Mouse (Mus musculus): ENCODE data around the gene Ephb4. TPM values are rescaled to one million over a fixed set of nuclear protein-coding genes. Genes with fewer than 3 reads are reported as not detected.
A peak's percentile ranks its signal among the peaks of the same experiment; 100 is the strongest.

Gene Ephb4
- 14.8 and 27.5 TPM in 2 replicates for polyA plus RNA-seq (2012; rRNA removed)

DNA sequence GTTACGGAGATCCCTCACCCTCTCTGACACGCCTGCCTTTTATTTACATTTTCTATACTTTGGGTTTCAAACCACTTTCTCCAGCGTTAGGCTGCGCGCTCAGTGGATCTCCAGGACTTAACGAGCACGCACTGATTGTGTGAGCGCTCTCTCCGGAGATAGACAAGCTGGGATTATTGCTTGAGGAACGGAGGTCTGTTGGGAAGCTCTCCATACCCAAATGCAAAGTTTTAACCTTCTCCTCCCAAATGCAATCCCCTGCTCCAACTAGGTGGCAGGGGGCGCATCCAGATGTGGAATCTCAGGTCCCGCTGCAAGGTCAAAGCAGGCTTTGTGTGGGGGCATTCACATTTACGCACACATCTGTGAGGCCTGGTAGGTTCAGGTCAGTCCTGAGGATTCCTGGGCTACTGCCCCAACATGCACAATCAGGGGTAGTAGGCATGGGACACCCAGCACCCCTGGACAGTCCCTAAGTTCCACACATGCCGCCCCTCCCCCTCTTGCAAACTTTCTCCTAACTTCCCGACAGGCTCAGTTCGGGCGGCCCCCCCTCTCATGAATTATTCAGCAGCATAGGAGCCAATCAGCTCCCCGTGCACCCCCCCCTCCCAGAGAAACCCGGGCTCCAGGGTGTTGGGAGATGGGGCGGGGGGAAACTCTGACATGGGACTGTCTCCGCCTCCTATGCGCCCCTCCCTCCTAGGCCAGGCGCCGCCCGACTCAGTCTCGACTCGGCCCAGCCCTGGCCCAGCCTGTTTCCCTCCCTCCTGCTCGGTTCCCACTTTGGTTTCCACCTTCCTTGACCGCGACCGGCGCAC is at the start of gene Ephb4:
Ephb4 (plus strand) TSS at position 726 of the 821 bp plus-strand sequence.
- WGBS: under 1% methylated on average over 32 of the region's 32 CpGs
- Histone ChIP-seq H3K27ac (ENCODE audit: insufficient read depth, low read depth, low read length) (peak within 1 kb of the TSS; percentile 85), H3K4me1 (ENCODE audit: control insufficient read depth, insufficient read depth, insufficient read length, low read length) (peaks cover 19% of the 10 kb centered on the region), H3K4me3 (ENCODE audit: low read depth, low read length) (peak within 1 kb of the TSS; percentile 72), H3K36me3 (ENCODE audit: control insufficient read depth, insufficient read depth, low read length) (peaks cover 5% of the 10 kb centered on the region; the same call in 1 of the 2 replicates), H3K27me3 (ENCODE audit: control insufficient read depth, insufficient read depth, low read length) (no peaks in the 10 kb centered on the region)
- peak; percentile 84 for TF ChIP-seq POLR2A (IDR thresholded peaks at IDR 0.05; ENCODE audit: low read depth, low read length)
- no peak for TF ChIP-seq CTCF (IDR thresholded peaks at IDR 0.05; ENCODE audit: extremely low read depth, insufficient read length, insufficient replicate concordance, low read depth, low read length)

DNA sequence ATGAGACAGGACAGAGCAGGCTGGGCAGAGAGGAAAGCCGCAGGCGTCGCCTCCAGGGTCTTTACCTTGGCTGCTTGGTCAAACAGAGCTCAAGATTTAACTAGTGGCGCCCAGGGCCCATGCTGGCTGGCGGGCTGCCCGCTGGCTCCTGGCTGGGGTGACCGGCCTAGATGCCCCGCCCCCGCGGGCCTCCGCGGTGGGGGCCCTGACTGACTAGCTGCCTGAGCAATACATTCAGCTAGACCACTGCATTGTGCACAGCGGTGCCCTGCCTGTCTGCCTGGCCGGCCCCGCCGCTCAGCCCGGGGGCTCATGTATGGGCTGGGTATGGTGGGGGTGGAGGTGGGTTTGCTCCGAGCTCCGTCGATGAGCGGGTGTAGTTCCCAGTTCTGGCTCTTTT is 48.7 kb upstream of the Ephb4 start:
- peaks cover 6% of the 10 kb centered on the region; the same call in 1 of the 2 replicates for H3K4me1 ChIP-seq (ENCODE audit: control insufficient read depth, insufficient read depth, insufficient read length, low read length)
- H3K36me3 ChIP-seq (ENCODE audit: control insufficient read depth, insufficient read depth, low read length): peaks cover 76% of the 10 kb centered on the region
- 78% methylated on average over 21 of the region's 21 CpGs for WGBS
- TF ChIP-seq POLR2A (IDR thresholded peaks at IDR 0.05; ENCODE audit: low read depth, low read length): no peak
- no peak for TF ChIP-seq CTCF (IDR thresholded peaks at IDR 0.05; ENCODE audit: extremely low read depth, insufficient read length, insufficient replicate concordance, low read depth, low read length)
- no peaks in the 10 kb centered on the region for H3K27me3 ChIP-seq (ENCODE audit: control insufficient read depth, insufficient read depth, low read length)
- H3K27ac ChIP-seq (ENCODE audit: insufficient read depth, low read depth, low read length): no peak overlapping the region
- H3K4me3 ChIP-seq (ENCODE audit: low read depth, low read length): no peak overlapping the region

DNA sequence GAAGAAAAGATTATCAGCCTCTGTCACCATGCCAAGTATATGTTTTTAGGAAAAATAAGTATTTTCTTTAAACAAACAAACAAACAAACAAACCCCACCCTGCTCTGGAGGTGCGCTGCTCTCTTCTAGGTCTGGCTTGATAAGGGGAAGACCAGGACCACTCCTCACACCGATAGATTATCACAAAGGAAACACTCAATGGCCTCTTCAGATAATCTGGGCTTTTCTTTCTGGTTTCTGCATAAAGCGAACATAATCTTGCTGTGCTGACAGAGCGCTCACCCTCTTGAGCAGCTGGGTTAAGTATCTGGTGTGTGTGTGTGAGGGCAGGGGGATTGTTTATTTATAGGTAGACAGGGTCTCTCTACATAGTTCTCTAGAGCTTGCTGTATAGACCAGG is 46.3 kb upstream of the Ephb4 start:
- 81% methylated on average over 4 of the region's 4 CpGs for WGBS
- H3K27ac ChIP-seq (ENCODE audit: insufficient read depth, low read depth, low read length): no peak overlapping the region
- peaks cover 7% of the 10 kb centered on the region; the same call in 1 of the 2 replicates for H3K4me1 ChIP-seq (ENCODE audit: control insufficient read depth, insufficient read depth, insufficient read length, low read length)
- no peak overlapping the region for H3K4me3 ChIP-seq (ENCODE audit: low read depth, low read length)
- H3K27me3 ChIP-seq (ENCODE audit: control insufficient read depth, insufficient read depth, low read length): no peaks in the 10 kb centered on the region
- TF ChIP-seq POLR2A (IDR thresholded peaks at IDR 0.05; ENCODE audit: low read depth, low read length): no peak
- no peak for TF ChIP-seq CTCF (IDR thresholded peaks at IDR 0.05; ENCODE audit: extremely low read depth, insufficient read length, insufficient replicate concordance, low read depth, low read length)
- peaks cover 52% of the 10 kb centered on the region for H3K36me3 ChIP-seq (ENCODE audit: control insufficient read depth, insufficient read depth, low read length)

DNA sequence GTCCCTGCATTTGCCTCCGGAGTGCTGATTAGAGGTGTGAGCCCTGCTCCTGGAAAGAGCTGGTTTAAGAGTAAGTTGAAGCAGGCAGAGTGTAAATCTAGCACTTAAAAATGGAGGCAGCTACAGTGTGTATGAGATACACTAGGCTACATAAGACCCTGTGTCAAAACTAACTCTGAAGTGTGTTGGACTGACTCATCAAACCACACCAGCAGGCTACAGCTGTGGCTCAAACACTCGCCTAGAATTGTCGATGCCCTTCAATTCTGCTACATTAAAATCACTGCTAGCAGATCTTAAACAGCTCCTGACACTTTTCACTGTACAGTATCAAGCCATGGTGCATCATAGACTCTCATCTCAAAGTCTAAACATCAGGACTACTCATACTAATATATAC is 45.7 kb upstream of the Ephb4 start:
- Histone ChIP-seq H3K27me3 (ENCODE audit: control insufficient read depth, insufficient read depth, low read length) (no peaks in the 10 kb centered on the region), H3K4me1 (ENCODE audit: control insufficient read depth, insufficient read depth, insufficient read length, low read length) (peaks cover 7% of the 10 kb centered on the region; the same call in 1 of the 2 replicates), H3K27ac (ENCODE audit: insufficient read depth, low read depth, low read length) (no peak overlapping the region), H3K4me3 (ENCODE audit: low read depth, low read length) (no peak overlapping the region), H3K36me3 (ENCODE audit: control insufficient read depth, insufficient read depth, low read length) (peaks cover 47% of the 10 kb centered on the region)
- 52% methylated on average over 3 of the region's 3 CpGs for WGBS
- TF ChIP-seq CTCF (IDR thresholded peaks at IDR 0.05; ENCODE audit: extremely low read depth, insufficient read length, insufficient replicate concordance, low read depth, low read length) (no peak), POLR2A (IDR thresholded peaks at IDR 0.05; ENCODE audit: low read depth, low read length) (no peak)

DNA sequence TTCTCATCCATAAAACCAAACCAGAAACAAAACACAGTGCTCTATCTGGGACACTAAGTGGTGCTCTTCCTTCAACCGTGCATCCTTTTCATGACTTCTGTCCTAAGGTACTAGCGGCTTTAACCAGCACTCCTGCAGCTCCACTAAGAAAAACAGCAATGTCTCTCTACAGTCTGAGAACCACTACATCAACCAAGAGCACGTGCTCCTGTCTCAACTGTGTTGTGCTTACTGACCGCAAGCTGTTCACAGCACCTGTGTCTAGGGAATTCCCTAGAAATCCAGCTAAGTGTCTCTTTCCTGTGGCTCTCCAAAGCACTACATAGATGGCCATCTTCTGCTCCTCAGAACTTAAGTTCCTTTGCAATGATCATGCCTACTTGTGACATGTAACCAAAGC is 45.1 kb upstream of the Ephb4 start:
- Histone ChIP-seq H3K36me3 (ENCODE audit: control insufficient read depth, insufficient read depth, low read length) (peaks cover 43% of the 10 kb centered on the region), H3K4me1 (ENCODE audit: control insufficient read depth, insufficient read depth, insufficient read length, low read length) (peaks cover 7% of the 10 kb centered on the region; the same call in 1 of the 2 replicates), H3K4me3 (ENCODE audit: low read depth, low read length) (no peak overlapping the region), H3K27ac (ENCODE audit: insufficient read depth, low read depth, low read length) (no peak overlapping the region), H3K27me3 (ENCODE audit: control insufficient read depth, insufficient read depth, low read length) (no peaks in the 10 kb centered on the region)
- 59% methylated on average over 4 of the region's 4 CpGs for WGBS
- TF ChIP-seq POLR2A (IDR thresholded peaks at IDR 0.05; ENCODE audit: low read depth, low read length): no peak
- no peak for TF ChIP-seq CTCF (IDR thresholded peaks at IDR 0.05; ENCODE audit: extremely low read depth, insufficient read length, insufficient replicate concordance, low read depth, low read length)

DNA sequence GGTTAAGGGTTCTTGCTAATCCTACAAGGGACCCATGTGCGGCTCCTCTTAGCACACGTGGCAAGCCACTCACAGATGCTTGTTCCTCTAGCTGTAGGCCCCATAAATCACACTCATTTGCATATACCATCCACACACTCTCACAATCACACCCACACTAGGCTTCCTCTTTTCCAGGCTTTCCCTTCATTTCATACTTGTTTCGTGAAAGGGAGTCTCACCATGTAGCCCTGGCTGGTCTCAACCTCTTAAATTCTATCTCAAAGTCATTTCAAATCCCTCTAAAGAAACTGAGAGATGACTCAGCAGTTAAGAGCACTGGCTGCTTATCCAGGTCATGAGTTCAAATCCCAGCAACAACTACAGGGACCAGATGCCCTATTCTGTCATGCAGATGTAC is 44.1 kb upstream of the Ephb4 start:
- no peak overlapping the region for H3K27ac ChIP-seq (ENCODE audit: insufficient read depth, low read depth, low read length)
- H3K4me3 ChIP-seq (ENCODE audit: low read depth, low read length): no peak overlapping the region
- H3K4me1 ChIP-seq (ENCODE audit: control insufficient read depth, insufficient read depth, insufficient read length, low read length): peaks cover 7% of the 10 kb centered on the region; the same call in 1 of the 2 replicates
- H3K36me3 ChIP-seq (ENCODE audit: control insufficient read depth, insufficient read depth, low read length): peaks cover 33% of the 10 kb centered on the region
- TF ChIP-seq POLR2A (IDR thresholded peaks at IDR 0.05; ENCODE audit: low read depth, low read length): no peak
- no peak for TF ChIP-seq CTCF (IDR thresholded peaks at IDR 0.05; ENCODE audit: extremely low read depth, insufficient read length, insufficient replicate concordance, low read depth, low read length)
- no peaks in the 10 kb centered on the region for H3K27me3 ChIP-seq (ENCODE audit: control insufficient read depth, insufficient read depth, low read length)
- WGBS: 44% methylated on average over 3 of the region's 3 CpGs

DNA sequence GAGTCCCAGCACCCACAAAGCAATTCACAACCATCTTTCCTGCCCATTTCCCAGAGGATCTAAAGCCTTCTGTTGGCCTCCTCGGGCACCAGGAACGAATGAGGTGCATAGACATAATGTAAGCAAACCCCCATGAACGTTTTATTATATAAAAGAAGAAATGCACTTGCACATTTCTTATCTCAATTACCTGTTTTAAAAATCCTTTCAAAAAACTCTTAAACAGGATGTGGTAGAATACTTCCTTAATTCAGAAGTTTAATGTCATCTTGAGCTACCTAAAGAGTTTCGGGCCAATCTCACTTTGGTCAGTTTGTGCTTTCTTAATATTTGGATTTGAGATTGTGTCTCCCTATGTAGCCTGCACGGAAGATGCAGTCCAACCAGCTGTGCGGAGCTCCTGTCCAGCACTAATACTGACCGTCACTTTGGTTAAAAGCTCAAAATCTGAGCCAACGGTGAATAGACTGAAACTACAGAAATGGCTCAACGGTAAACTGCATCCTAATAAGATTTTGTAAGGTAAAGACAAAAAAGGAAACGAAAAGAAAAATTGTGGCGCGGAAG is 43.4 kb upstream of the Ephb4 start:
- peak overlapping the region; percentile 14; the same call in 1 of the 2 replicates for H3K27ac ChIP-seq (ENCODE audit: insufficient read depth, low read depth, low read length)
- H3K4me3 ChIP-seq (ENCODE audit: low read depth, low read length): peak overlapping the region; percentile 81
- H3K4me1 ChIP-seq (ENCODE audit: control insufficient read depth, insufficient read depth, insufficient read length, low read length): peaks cover 7% of the 10 kb centered on the region; the same call in 1 of the 2 replicates
- WGBS: 3% methylated on average over 12 of the region's 12 CpGs
- H3K27me3 ChIP-seq (ENCODE audit: control insufficient read depth, insufficient read depth, low read length): no peaks in the 10 kb centered on the region
- H3K36me3 ChIP-seq (ENCODE audit: control insufficient read depth, insufficient read depth, low read length): peaks cover 26% of the 10 kb centered on the region
- TF ChIP-seq POLR2A (IDR thresholded peaks at IDR 0.05; ENCODE audit: low read depth, low read length): no peak
- TF ChIP-seq CTCF (IDR thresholded peaks at IDR 0.05; ENCODE audit: extremely low read depth, insufficient read length, insufficient replicate concordance, low read depth, low read length): no peak
